9 mouse cellular contexts compared by ENCODE assay signal in the genomic region with DNA sequence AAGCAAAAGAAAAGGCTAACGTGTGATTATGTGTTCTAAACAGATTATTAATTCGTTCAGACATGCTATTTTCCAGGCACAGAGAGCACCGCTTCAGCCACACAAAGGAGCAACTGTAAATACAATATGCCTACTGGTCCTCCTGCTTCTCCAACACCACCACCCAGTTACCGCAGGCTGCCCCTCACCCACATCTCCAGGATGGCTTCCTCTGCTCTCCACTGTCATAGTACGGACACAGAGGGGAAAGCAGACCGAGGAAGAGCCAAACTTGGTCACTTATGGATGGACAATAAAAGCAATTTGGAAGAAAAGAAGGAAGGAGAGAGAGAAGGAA.
DNase-seq lines count a peak whose midpoint lies in the region; ATAC-seq and TF ChIP-seq lines count a peak whose summit lies in the region.
"Had no signal": no experiment of that assay in that cellular context is flagged by ENCODE, and none has a peak within 500 bp of the region (broad histone marks: within the 10 kb centered on the region; RNA-seq: fewer than 3 reads in every experiment).

No protein-coding gene starts in this region.

- H3K9me3 ChIP-seq in heart, embryonic 16.5 days (replicated peaks; ENCODE audit: control insufficient read depth, low read length): no peaks in the 10 kb centered on the region
- H3K9me3 ChIP-seq in embryonic facial prominence, embryonic 13.5 days: no peaks in the 10 kb centered on the region
- no peaks in the 10 kb centered on the region for H3K9me3 ChIP-seq in hindbrain, embryonic 12.5 days (replicated peaks)
- no peaks in the 10 kb centered on the region for H3K9me3 ChIP-seq in midbrain, embryonic 12.5 days
- H3K9me3 ChIP-seq: liver, embryonic 15.5 days had no signal

- H3K4me3 ChIP-seq in heart, embryonic 16.5 days (ENCODE audit: low read length): no peak overlapping the region
- 0 out of 2 replicates have a peak overlapping the region, but pooled peaks have one; percentile 14 for H3K4me3 ChIP-seq in embryonic facial prominence, embryonic 13.5 days
- H3K4me3 ChIP-seq in hindbrain, embryonic 12.5 days: no peak overlapping the region
- no peak overlapping the region for H3K4me3 ChIP-seq in midbrain, embryonic 12.5 days
- H3K4me3 ChIP-seq in thymus, adult 2 months (ENCODE audit: control insufficient read depth, insufficient read depth, low read length): no peak overlapping the region
- H3K4me3 ChIP-seq: liver, embryonic 15.5 days had no signal

- peaks cover 6% of the 10 kb centered on the region for H3K4me1 ChIP-seq in heart, embryonic 16.5 days (ENCODE audit: control insufficient read depth, insufficient read depth, low read length)
- peaks cover 35% of the 10 kb centered on the region for H3K4me1 ChIP-seq in embryonic facial prominence, embryonic 13.5 days
- peaks cover 33% of the 10 kb centered on the region for H3K4me1 ChIP-seq in hindbrain, embryonic 12.5 days
- H3K4me1 ChIP-seq in midbrain, embryonic 12.5 days: peaks cover 36% of the 10 kb centered on the region
- no peaks in the 10 kb centered on the region; the same call in 1 of the 2 replicates for H3K4me1 ChIP-seq in thymus, adult 2 months (replicated peaks; ENCODE audit: control insufficient read depth, insufficient read depth, low read length)

- no peak for TF ChIP-seq CTCF in thymus, adult 2 months (IDR thresholded peaks at IDR 0.05; ENCODE audit: borderline replicate concordance, control insufficient read depth, extremely low read depth, insufficient read depth, low read length, poor library complexity)

- WGBS in heart, embryonic 16.5 days: 55% methylated on average over 6 of the region's 6 CpGs
- WGBS in embryonic facial prominence, embryonic 13.5 days: 15% methylated on average over 6 of the region's 6 CpGs
- 21% methylated on average over 6 of the region's 6 CpGs for WGBS in hindbrain, embryonic 12.5 days
- WGBS in midbrain, embryonic 12.5 days: 24% methylated on average over 6 of the region's 6 CpGs
- 88% methylated on average over 6 of the region's 6 CpGs for WGBS in thymus, adult 2 months

- TF ChIP-seq POLR2A in thymus, adult 2 months (IDR thresholded peaks at IDR 0.05; ENCODE audit: control insufficient read depth, extremely low read depth, insufficient read depth, low read length, poor library complexity): no peak

- 0 out of 2 replicates have a peak, but pooled peaks cover 2% of the 10 kb centered on the region for H3K27me3 ChIP-seq in heart, embryonic 16.5 days (ENCODE audit: control insufficient read depth, insufficient read depth, low read length)
- H3K27me3 ChIP-seq in embryonic facial prominence, embryonic 13.5 days: peaks cover 8% of the 10 kb centered on the region; the same call in 1 of the 2 replicates
- no peaks in the 10 kb centered on the region for H3K27me3 ChIP-seq in hindbrain, embryonic 12.5 days
- H3K27me3 ChIP-seq in midbrain, embryonic 12.5 days: no peaks in the 10 kb centered on the region
- H3K27me3 ChIP-seq in thymus, adult 2 months (ENCODE audit: control insufficient read depth, insufficient read depth, low read length): no peaks in the 10 kb centered on the region
- H3K27me3 ChIP-seq: liver, embryonic 15.5 days had no signal

- no peak for ATAC-seq in heart, embryonic 16.5 days (replicated peaks; ENCODE audit: extremely low read depth, insufficient read depth, low FRiP score)
- ATAC-seq in embryonic facial prominence, embryonic 13.5 days (ENCODE audit: insufficient number of reproducible peaks, insufficient read depth, low FRiP score, low TSS enrichment, low read depth): 0 out of 2 replicates have a peak, but pooled peaks have one; percentile 1
- ATAC-seq in hindbrain, embryonic 12.5 days (ENCODE audit: low FRiP score): peak; percentile 59
- peak; percentile 55 for ATAC-seq in midbrain, embryonic 12.5 days (ENCODE audit: low FRiP score, low read depth)

- H3K4me2 ChIP-seq in heart, embryonic 16.5 days (ENCODE audit: low read depth, low read length): peak overlapping the region; percentile 30; the same call in 1 of the 2 replicates
- peak overlapping the region; percentile 45 for H3K4me2 ChIP-seq in embryonic facial prominence, embryonic 13.5 days
- peak overlapping the region; percentile 33 for H3K4me2 ChIP-seq in hindbrain, embryonic 12.5 days (replicated peaks)
- H3K4me2 ChIP-seq in midbrain, embryonic 12.5 days (replicated peaks): peak overlapping the region; percentile 34
- H3K4me2 ChIP-seq: liver, embryonic 15.5 days had no signal

- no peak overlapping the region for H3K27ac ChIP-seq in heart, embryonic 16.5 days (ENCODE audit: low read length)
- peak overlapping the region; percentile 78 for H3K27ac ChIP-seq in embryonic facial prominence, embryonic 13.5 days
- peak overlapping the region; percentile 80 for H3K27ac ChIP-seq in hindbrain, embryonic 12.5 days
- peak overlapping the region; percentile 86 for H3K27ac ChIP-seq in midbrain, embryonic 12.5 days (replicated peaks)
- H3K27ac ChIP-seq in thymus, adult 2 months (ENCODE audit: control insufficient read depth, insufficient read depth, low read length): no peak overlapping the region
- H3K27ac ChIP-seq: liver, embryonic 15.5 days had no signal

- no peak for DNase-seq in heart, adult 8-10 months (ENCODE audit: low spot score)
- DNase-seq in thymus, postnatal 36 days: no peak
- DNase-seq in thymus, adult 2 months: no peak
- no peak for DNase-seq in natural killer cell, adult 2 months (ENCODE audit: low spot score in 2 of 2)

- H3K9ac ChIP-seq in heart, embryonic 16.5 days (ENCODE audit: low read length): no peak overlapping the region
- 0 out of 2 replicates have a peak overlapping the region, but pooled peaks have one; percentile 49 for H3K9ac ChIP-seq in embryonic facial prominence, embryonic 13.5 days
- H3K9ac ChIP-seq in hindbrain, embryonic 12.5 days: peak overlapping the region; percentile 18; the same call in 1 of the 2 replicates
- no peak overlapping the region for H3K9ac ChIP-seq in midbrain, embryonic 12.5 days (replicated peaks)
- H3K9ac ChIP-seq: liver, embryonic 15.5 days had no signal

- H3K36me3 ChIP-seq in heart, embryonic 16.5 days (ENCODE audit: control insufficient read depth, insufficient read depth): no peaks in the 10 kb centered on the region
- no peaks in the 10 kb centered on the region for H3K36me3 ChIP-seq in embryonic facial prominence, embryonic 13.5 days
- no peaks in the 10 kb centered on the region for H3K36me3 ChIP-seq in hindbrain, embryonic 12.5 days
- H3K36me3 ChIP-seq in midbrain, embryonic 12.5 days: no peaks in the 10 kb centered on the region
- no peaks in the 10 kb centered on the region for H3K36me3 ChIP-seq in thymus, adult 2 months (ENCODE audit: control insufficient read depth, insufficient read depth, low read length)
- H3K36me3 ChIP-seq: liver, embryonic 15.5 days had no signal

Comparison
In these comparisons a context has a peak if more than half of its experiments do, and no peak if none do; other contexts are left out.
1. H3K27ac ChIP-seq: peak in embryonic facial prominence, embryonic 13.5 days (single experiment), hindbrain, embryonic 12.5 days (single experiment) and midbrain, embryonic 12.5 days (single experiment); none in heart, embryonic 16.5 days (single experiment) and thymus, adult 2 months (single experiment).
2. H3K9ac ChIP-seq: peak in embryonic facial prominence, embryonic 13.5 days (single experiment) and hindbrain, embryonic 12.5 days (single experiment); none in heart, embryonic 16.5 days (single experiment) and midbrain, embryonic 12.5 days (single experiment).
3. Peak in every context shown above with its lines, with median percentiles within 50 percentile points of each other: H3K4me2 ChIP-seq.